Mouse (Mus musculus): Measurements from ENCODE around the gene Pcbp4. TPM values are rescaled to one million over a fixed set of nuclear protein-coding genes. Genes with fewer than 3 reads are reported as not detected.
A peak's percentile ranks its signal among the peaks of the same experiment; 100 is the strongest.

Gene Pcbp4
- polyA plus RNA-seq, 1 experiment from 2014 or later, result 299 TPM

DNA sequence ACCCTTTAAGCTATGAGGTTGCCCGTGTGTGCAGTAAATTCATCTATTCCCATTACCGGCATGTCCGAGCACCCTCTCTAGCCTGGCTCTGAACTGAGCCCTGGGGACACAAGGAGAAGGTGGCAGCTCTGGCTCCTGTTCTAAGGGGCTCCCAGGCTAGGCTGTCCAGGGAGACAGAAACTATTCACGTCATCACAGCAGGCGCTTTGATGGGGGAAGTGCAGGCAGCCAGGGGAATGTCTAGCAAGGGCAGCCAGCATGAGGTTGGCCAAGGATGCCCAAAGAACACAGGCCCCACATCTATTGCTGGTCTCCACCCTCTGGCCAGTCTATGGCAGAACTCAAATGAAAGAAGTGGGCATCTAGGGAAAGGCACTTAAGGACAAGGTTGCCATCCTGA, 4.8 kb downstream of the Pcbp4 start:
- Histone ChIP-seq H3K9ac (peak overlapping the region; percentile 92), H3K36me3 (replicated peaks) (peaks cover 54% of the 10 kb centered on the region), H3K27ac (peak overlapping the region; percentile 97), H3K9me3 (no peaks in the 10 kb centered on the region), H3K27me3 (peaks cover 5% of the 10 kb centered on the region; the same call in 1 of the 2 replicates), H3K4me3 (replicated peaks) (peak overlapping the region; percentile 11; the same call in 1 of the 2 replicates), H3K4me2 (peak overlapping the region; percentile 96), H3K4me1 (peaks cover 64% of the 10 kb centered on the region)
- 63% methylated on average over 5 of the region's 5 CpGs for WGBS
- no peak for ATAC-seq (ENCODE audit: low FRiP score)

DNA sequence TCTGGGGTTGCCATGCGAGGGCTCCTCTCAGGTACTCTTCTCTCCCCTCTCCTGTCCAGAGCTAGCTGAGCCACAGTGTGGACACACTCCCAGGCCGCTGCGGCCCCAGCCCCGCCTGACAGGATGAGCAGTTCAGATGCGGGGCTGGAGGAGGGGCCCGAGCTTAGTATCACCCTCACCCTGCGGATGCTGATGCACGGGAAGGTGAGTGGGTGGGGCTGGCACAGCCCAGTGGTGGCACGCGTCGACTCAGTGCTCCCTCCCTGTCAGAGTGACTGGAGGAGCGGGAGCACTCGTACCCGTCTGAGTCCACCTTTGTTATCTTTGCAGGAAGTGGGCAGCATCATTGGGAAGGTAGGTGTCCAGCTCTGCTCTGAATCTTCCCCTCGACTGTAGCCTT, 6.9 kb downstream of the Pcbp4 start:
- H3K27me3 ChIP-seq, result peaks cover 14% of the 10 kb centered on the region
- no peak overlapping the region for H3K9ac ChIP-seq
- no peak overlapping the region for H3K4me2 ChIP-seq
- H3K36me3 ChIP-seq (replicated peaks), result peaks cover 71% of the 10 kb centered on the region
- H3K9me3 ChIP-seq, result no peaks in the 10 kb centered on the region
- 86% methylated on average over 15 of the region's 15 CpGs for WGBS
- peaks cover 71% of the 10 kb centered on the region for H3K4me1 ChIP-seq
- H3K27ac ChIP-seq, result no peak overlapping the region
- H3K4me3 ChIP-seq (replicated peaks), result no peak overlapping the region
- ATAC-seq (ENCODE audit: low FRiP score), result no peak

DNA sequence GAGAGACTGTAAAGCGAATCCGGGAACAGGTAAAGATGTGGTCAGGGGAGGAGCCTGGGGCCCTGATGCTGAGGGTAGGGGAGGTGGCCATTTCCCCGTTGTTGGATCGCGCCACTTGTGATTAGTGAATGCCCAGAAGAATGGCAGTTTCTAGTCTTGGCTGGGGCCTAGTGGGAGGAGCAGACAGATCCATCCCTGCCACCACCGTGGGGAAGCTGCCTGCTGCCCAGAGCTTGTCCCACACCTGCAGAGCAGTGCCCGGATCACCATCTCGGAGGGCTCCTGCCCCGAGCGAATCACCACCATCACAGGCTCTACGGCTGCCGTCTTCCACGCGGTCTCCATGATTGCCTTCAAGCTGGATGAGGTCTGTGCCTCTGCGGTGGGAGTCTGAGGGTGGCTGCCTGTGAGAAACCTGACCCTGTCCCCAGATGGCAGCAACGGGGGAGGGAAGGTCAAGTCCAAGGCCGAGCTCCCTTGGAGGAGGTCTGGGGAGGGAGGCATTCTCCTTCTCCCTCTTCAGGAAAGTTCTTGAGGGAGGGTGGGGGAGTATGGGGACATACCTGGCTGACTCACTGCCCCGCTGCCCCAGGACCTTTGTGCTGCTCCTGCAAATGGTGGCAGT, 7.4 kb downstream of the Pcbp4 start:
- no peak overlapping the region for H3K4me3 ChIP-seq (replicated peaks)
- H3K4me2 ChIP-seq, result no peak overlapping the region
- no peak for ATAC-seq (ENCODE audit: low FRiP score)
- H3K9ac ChIP-seq, result no peak overlapping the region
- peaks cover 73% of the 10 kb centered on the region for H3K36me3 ChIP-seq (replicated peaks)
- no peak overlapping the region for H3K27ac ChIP-seq
- H3K9me3 ChIP-seq, result no peaks in the 10 kb centered on the region
- WGBS, result 81% methylated on average over 18 of the region's 18 CpGs
- H3K4me1 ChIP-seq, result peaks cover 71% of the 10 kb centered on the region
- H3K27me3 ChIP-seq, result peaks cover 14% of the 10 kb centered on the region

- no peak for ATAC-seq (ENCODE audit: low FRiP score)
- Histone ChIP-seq H3K4me3 (replicated peaks) (no peak overlapping the region), H3K36me3 (replicated peaks) (peaks cover 78% of the 10 kb centered on the region), H3K9ac (no peak overlapping the region), H3K4me2 (no peak overlapping the region), H3K27me3 (peaks cover 19% of the 10 kb centered on the region), H3K9me3 (no peaks in the 10 kb centered on the region), H3K27ac (no peak overlapping the region), H3K4me1 (peaks cover 70% of the 10 kb centered on the region)
- 92% methylated on average over 9 of the region's 9 CpGs for WGBS
Measured at GRCm38 (mm10) chr9:106461026-106461415, 7.9 kb downstream of the Pcbp4 start.

GRCm38 (mm10) chr9:106461641-106462429, 8.7 kb downstream of the Pcbp4 start:
- Histone ChIP-seq H3K9ac (no peak overlapping the region), H3K4me1 (peaks cover 62% of the 10 kb centered on the region), H3K36me3 (replicated peaks) (peaks cover 78% of the 10 kb centered on the region), H3K27ac (no peak overlapping the region), H3K4me3 (replicated peaks) (no peak overlapping the region), H3K4me2 (no peak overlapping the region), H3K27me3 (peaks cover 19% of the 10 kb centered on the region), H3K9me3 (no peaks in the 10 kb centered on the region)
- WGBS, result 80% methylated on average over 16 of the region's 16 CpGs
- no peak for ATAC-seq (ENCODE audit: low FRiP score)

DNA sequence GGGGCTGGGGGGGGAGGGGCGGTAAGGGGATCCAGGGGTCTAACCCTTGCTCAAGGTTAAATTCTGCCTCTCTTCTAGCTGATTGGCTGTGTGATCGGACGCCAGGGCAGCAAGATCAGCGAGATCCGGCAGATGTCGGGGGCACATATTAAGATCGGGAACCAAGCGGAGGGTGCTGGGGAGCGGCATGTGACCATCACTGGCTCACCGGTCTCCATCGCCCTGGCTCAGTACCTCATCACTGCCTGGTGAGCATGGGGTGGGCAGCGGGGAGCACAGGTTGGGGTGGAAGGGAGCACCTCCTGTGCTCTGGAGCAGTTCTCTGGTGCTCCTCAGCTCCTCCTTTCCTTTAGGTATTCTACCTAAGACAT, 9.3 kb downstream of the Pcbp4 start:
- 90% methylated on average over 12 of the region's 12 CpGs for WGBS
- peaks cover 57% of the 10 kb centered on the region for H3K4me1 ChIP-seq
- H3K27ac ChIP-seq, result no peak overlapping the region
- H3K4me2 ChIP-seq, result no peak overlapping the region
- H3K36me3 ChIP-seq (replicated peaks), result peaks cover 72% of the 10 kb centered on the region
- no peak overlapping the region for H3K4me3 ChIP-seq (replicated peaks)
- H3K9me3 ChIP-seq, result no peaks in the 10 kb centered on the region
- H3K9ac ChIP-seq, result no peak overlapping the region
- ATAC-seq (ENCODE audit: low FRiP score), result no peak
- H3K27me3 ChIP-seq, result peaks cover 19% of the 10 kb centered on the region

DNA sequence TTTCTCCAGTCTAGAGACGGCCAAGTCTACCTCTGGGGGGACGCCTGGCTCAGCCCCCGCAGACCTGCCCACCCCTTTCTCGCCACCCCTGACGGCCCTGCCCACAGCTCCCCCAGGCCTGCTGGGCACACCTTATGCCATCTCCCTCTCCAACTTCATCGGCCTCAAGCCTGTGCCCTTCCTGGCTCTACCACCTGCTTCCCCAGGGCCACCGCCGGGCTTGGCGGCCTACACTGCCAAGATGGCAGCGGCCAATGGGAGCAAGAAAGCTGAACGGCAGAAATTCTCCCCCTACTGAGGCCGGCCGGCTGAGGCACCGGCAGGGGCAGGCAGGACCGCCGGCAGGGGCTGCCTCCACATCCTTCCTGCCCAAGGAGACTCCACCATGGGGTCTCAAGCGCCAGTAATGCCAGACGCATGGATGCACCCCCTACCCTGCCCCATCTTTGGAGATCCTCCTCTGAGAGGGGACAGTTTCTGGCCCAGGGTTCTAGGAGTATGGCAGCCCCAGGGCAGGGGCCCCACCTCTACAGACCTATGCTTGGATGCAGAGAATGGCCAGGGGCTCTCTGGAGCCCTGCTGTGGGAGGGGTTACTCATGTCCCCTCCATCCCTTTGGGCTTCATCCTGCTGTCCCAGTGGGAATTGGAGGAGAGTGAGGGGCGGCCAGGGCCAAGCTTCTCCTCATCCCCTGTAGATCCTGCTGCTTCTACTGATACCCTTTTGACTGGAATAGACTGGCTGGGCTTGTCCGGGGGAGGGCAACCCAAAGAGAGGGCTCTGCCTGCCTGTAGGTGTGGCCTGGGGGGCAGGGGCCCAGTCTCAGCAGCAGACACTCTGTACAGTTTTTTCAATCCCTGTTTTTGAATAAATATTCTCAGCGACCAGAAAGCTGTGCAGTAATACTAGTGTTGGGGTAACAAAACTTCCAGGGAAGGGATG, 10.3 kb downstream of the Pcbp4 start:
- H3K27me3 ChIP-seq, result peaks cover 19% of the 10 kb centered on the region
- no peak overlapping the region for H3K9ac ChIP-seq
- WGBS, result 80% methylated on average over 21 of the region's 21 CpGs
- no peak overlapping the region for H3K4me3 ChIP-seq (replicated peaks)
- H3K4me1 ChIP-seq, result peaks cover 47% of the 10 kb centered on the region
- no peak overlapping the region for H3K4me2 ChIP-seq
- ATAC-seq (ENCODE audit: low FRiP score), result no peak
- no peak overlapping the region for H3K27ac ChIP-seq
- no peaks in the 10 kb centered on the region for H3K9me3 ChIP-seq
- peaks cover 63% of the 10 kb centered on the region for H3K36me3 ChIP-seq (replicated peaks)

GRCm38 (mm10) chr9:106464751-106465541, 11.9 kb downstream of the Pcbp4 start:
- Histone ChIP-seq H3K4me2 (peak overlapping the region; percentile 84), H3K9ac (peak overlapping the region; percentile 66), H3K27ac (peak overlapping the region; percentile 67), H3K27me3 (peaks cover 19% of the 10 kb centered on the region), H3K9me3 (no peaks in the 10 kb centered on the region), H3K4me1 (peaks cover 33% of the 10 kb centered on the region), H3K36me3 (replicated peaks) (peaks cover 53% of the 10 kb centered on the region), H3K4me3 (replicated peaks) (peak overlapping the region; percentile 46)
- ATAC-seq (ENCODE audit: low FRiP score), result peak; percentile 76
- WGBS, result 1% methylated on average over 93 of the region's 99 CpGs

- Histone ChIP-seq H3K27ac (peak within 1 kb of the TSS; percentile 67), H3K36me3 (replicated peaks) (peaks cover 45% of the 10 kb centered on the region), H3K27me3 (peaks cover 19% of the 10 kb centered on the region), H3K9ac (peak within 1 kb of the TSS; percentile 66), H3K4me2 (peak within 1 kb of the TSS; percentile 84), H3K4me3 (replicated peaks) (peak within 1 kb of the TSS; percentile 46), H3K9me3 (no peaks in the 10 kb centered on the region), H3K4me1 (peaks cover 25% of the 10 kb centered on the region)
- 32% methylated on average over 26 of the region's 26 CpGs for WGBS
- peak; percentile 16 for ATAC-seq (ENCODE audit: low FRiP score)
Measured at GRCm38 (mm10) chr9:106465571-106466200, 12.6 kb downstream of the Pcbp4 start, which contains the start of gene Gpr62. TSS of gene Gpr62 (minus strand) at chr9:106465938.

DNA sequence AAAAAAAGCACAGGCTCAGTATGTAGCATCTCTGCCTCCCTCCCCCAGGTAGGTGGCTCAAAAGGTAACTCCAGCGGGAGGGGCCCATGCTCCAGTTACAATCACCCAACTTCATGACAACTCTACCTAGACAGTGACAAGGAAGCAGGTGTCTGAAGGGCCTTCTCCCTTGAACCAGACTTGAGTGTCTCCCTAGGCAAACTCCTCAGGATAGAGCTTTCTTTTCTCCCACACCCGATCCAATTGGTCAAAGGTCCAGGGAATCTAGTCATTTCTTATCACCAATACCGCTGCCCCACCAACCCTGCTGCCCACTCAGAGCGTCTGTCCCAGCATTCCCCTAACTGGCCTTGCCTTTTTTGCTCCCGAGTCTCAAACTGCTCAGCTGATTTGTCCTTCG, 13.6 kb downstream of the Pcbp4 start:
- H3K4me3 ChIP-seq (replicated peaks), result no peak overlapping the region
- H3K27me3 ChIP-seq, result peaks cover 20% of the 10 kb centered on the region
- H3K4me2 ChIP-seq, result no peak overlapping the region
- H3K9me3 ChIP-seq, result no peaks in the 10 kb centered on the region
- H3K4me1 ChIP-seq, result peaks cover 26% of the 10 kb centered on the region
- H3K9ac ChIP-seq, result no peak overlapping the region
- H3K36me3 ChIP-seq (replicated peaks), result peaks cover 35% of the 10 kb centered on the region
- ATAC-seq (ENCODE audit: low FRiP score), result no peak
- H3K27ac ChIP-seq, result no peak overlapping the region
- WGBS, result 94% methylated on average over 6 of the region's 6 CpGs

- H3K9me3 ChIP-seq, result no peaks in the 10 kb centered on the region
- H3K4me3 ChIP-seq (replicated peaks), result no peak overlapping the region
- H3K36me3 ChIP-seq (replicated peaks), result peaks cover 25% of the 10 kb centered on the region
- no peak overlapping the region for H3K9ac ChIP-seq
- WGBS, result 89% methylated on average over 7 of the region's 7 CpGs
- H3K4me2 ChIP-seq, result no peak overlapping the region
- ATAC-seq (ENCODE audit: low FRiP score), result no peak
- H3K27me3 ChIP-seq, result peaks cover 19% of the 10 kb centered on the region
- H3K27ac ChIP-seq, result no peak overlapping the region
- H3K4me1 ChIP-seq, result peaks cover 34% of the 10 kb centered on the region
Measured at GRCm38 (mm10) chr9:106467746-106468145, 14.7 kb downstream of the Pcbp4 start.
